Mouse (Mus musculus) stomach, embryonic 16.5 days (tissue): ENCODE measurements at regions not wholly inside any gene's neighbourhood (a gene's known extent, or its start where the extent isn't known, plus 50 kb on each side); places are given as distances from the start of the nearest gene placed in this dataset.

Experiments
- ATAC-seq: fragments of 200-750 bp; cut with Nextera tagmentation; 2 replicates; pipeline ENCODE4 v1.8.0; 2017; ENCODE audit warnings: moderate number of reproducible peaks, moderate TSS enrichment; ENCODE audit not compliant: insufficient read depth, low FRiP score
- H3K27ac ChIP-seq: fragments of 300-500 bp; sonication (generic); 2 replicates; pipeline ENCODE4 v1.5.1; 2014; ENCODE audit warnings: low read length
- H3K27me3 ChIP-seq: fragments of 300-500 bp; sonication (generic); 2 replicates; pipeline ENCODE4 v1.6.1; 2014; ENCODE audit warnings: low read length, control low read depth, mixed read lengths; ENCODE audit not compliant: control insufficient read depth, insufficient read depth
- H3K36me3 ChIP-seq: fragments of 300-500 bp; sonication (generic); 2 replicates; pipeline ENCODE4 v1.6.1; 2014; ENCODE audit warnings: low read length; ENCODE audit not compliant: control insufficient read depth, insufficient read depth
- H3K4me1 ChIP-seq: fragments of 300-500 bp; sonication (generic); 2 replicates; pipeline ENCODE4 v1.6.1; 2014; ENCODE audit warnings: low read length, control low read depth, mixed read lengths; ENCODE audit not compliant: control insufficient read depth, insufficient read depth
- H3K4me2 ChIP-seq: fragments of 300-500 bp; sonication (generic); 2 replicates; pipeline ENCODE4 v1.6.1; 2014; ENCODE audit warnings: low read depth, low read length, mixed read lengths
- H3K4me3 ChIP-seq: fragments of 300-500 bp; sonication (generic); replicated peaks from 2 replicates; pipeline ENCODE4 v1.5.1; 2014; ENCODE audit warnings: mild to moderate bottlenecking, low read length
- H3K9ac ChIP-seq: fragments of 300-500 bp; sonication (generic); 2 replicates; pipeline ENCODE4 v1.6.1; 2014; ENCODE audit warnings: low read length
- H3K9me3 ChIP-seq: fragments of 300-500 bp; sonication (generic); replicated peaks from 2 replicates; pipeline ENCODE4 v1.6.1; 2016; ENCODE audit warnings: low read length, control low read depth; ENCODE audit not compliant: control insufficient read depth
- WGBS: fragments of 180-500 bp; shearing (Covaris S2); extraction: QIAGEN DNeasy Blood & Tissue Kit; methylation state at CpG from one replicate; pipeline ENCODE4 v1.1.7; 2014; 5-methylcytosine and 5-hydroxymethylcytosine counted together

DNA sequence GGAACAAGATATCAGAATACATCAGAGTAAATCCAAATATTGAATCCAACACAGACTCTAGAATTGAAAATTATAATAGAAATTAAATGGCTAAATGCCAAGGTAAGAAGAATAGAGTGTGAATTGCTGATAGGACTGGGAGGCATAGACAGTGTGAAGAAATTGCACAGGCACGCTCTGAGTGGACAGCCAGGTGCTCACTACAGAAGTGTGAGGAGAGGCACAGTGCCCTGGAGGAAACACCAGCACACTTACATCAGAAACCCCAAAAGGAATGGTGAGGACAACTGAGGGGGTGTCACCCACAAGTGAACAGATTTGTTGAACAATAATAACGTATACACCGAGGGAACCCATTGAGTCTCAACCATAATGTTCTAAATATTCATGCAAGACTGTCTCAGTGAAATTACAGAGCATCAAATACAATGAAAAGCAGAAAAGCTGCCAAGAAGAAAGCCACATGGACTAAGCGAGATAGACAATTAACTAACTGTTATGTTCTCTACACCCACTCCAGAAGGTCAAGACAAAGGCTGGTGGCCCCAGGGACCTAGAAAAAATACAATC is 92.9 kb upstream of the Gm17728 start:
- H3K4me1 ChIP-seq: no peaks in the 10 kb centered on the region
- H3K9me3 ChIP-seq: no peaks in the 10 kb centered on the region
- no peak for ATAC-seq
- H3K36me3 ChIP-seq: no peaks in the 10 kb centered on the region
- no peak overlapping the region for H3K4me3 ChIP-seq
- H3K27ac ChIP-seq: no peak overlapping the region
- no peaks in the 10 kb centered on the region for H3K27me3 ChIP-seq
- WGBS: 83% methylated on average over 4 of the region's 4 CpGs
- H3K4me2 ChIP-seq: no peak overlapping the region
- H3K9ac ChIP-seq: no peak overlapping the region

DNA sequence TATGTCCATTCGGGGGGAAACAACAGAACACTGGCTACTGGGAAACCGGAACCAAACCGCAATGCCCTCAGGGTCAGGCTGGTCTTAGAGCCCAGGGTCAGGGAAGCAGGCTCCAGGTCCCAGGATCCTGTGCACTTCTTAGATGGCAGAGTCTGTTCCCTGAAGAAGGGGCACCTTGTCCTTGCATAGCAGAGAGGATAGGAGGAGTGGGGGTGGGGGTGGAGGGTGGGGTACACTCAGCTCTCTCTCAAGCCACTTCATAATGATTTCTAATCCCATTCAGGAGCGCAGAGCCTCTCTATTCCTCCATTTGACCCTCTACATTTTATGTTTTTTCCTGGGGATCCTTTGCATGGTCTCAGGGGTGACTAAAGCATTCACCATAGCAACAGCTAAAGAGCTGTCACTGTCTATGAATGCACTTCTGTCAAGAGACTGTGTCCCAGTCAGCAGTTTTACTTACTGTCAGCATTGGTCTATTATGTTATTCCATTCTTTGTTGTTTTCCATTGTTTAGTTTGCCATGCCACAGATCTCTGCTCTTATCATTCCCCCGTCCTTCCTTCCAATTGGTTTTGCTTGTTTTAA is 64.2 kb upstream of the Gm17728 start:
- no peaks in the 10 kb centered on the region for H3K27me3 ChIP-seq
- no peak for ATAC-seq
- H3K9me3 ChIP-seq: no peaks in the 10 kb centered on the region
- no peak overlapping the region for H3K4me2 ChIP-seq
- no peaks in the 10 kb centered on the region for H3K4me1 ChIP-seq
- H3K4me3 ChIP-seq: no peak overlapping the region
- no peak overlapping the region for H3K9ac ChIP-seq
- H3K27ac ChIP-seq: no peak overlapping the region
- 79% methylated on average over 5 of the region's 5 CpGs for WGBS
- no peaks in the 10 kb centered on the region for H3K36me3 ChIP-seq
